Mouse (Mus musculus): Measurements from ENCODE around the gene Gm21969. TPM values are rescaled to one million over a fixed set of nuclear protein-coding genes. Genes with fewer than 3 reads are reported as not detected.

Gene Gm21969
- total RNA-seq, 2 experiments from 2014 or later = not detected

DNA sequence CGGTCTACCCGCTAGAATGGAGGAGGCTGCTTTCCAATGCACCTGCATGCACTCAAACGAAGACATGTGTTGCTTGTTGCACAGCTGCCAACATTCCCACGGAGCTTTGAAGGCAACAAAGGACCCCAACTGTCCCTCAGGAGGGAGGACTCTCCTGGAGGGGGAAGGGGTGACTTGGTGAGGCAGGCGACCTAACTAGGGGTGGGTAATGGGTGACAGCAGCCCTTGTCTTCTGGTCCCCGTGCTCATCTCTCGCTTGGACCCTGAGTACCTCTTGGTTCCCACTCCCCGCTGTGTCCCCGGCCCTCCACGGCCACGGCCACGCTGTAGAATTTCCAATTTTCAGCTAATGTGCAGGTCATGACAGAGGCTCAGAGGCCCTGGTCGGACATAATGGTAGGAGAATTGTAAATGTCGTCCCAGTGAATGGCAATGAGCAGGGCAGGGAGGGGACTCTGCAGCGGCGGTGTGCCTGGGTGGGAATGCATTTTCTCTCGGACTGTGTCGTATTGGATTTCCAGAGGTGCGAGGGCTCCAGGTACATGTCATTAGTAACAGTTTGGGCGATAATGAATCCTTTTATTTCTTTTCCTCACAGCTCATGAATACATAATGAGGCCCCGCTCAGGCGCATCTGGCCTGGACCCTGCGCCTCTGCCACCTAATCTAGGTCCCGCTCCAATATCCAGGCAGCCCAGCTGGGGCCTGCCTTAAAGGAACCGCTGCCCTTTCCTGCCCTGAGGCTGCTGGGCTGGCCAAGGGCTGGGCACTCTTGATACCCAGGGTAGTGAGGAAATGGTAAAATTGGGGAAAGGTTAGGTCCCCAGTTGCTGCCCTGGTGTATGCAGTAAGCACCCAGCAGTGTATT is 107.7 kb downstream of the Gm21969 start:
- DNase-seq (ENCODE audit: extremely low spot score in 1 of 2, low spot score in 1 of 2) = no peak

Small RNA genes within 50 kb of the gene (microRNA-seq; reads per million reads assigned to microRNA genes)
- gene Gm25571 (0 reads per million in 2 experiments), gene Mir7020 (2.0 reads per million in 2 experiments)

Other genes starting within 250 kb of the Gm21969 start
- gene Iffo2, start 72.6 kb upstream of the Gm21969 start, total RNA-seq (2021) = 10 to 100 TPM; 15.3 to 16.3 TPM
- 10 to 100 TPM; 18.0 to 20.2 TPM for gene Aldh4a1, start 19.7 kb downstream of the Gm21969 start, total RNA-seq (2021)
- not detected for gene Tas1r2, start 50.4 kb downstream of the Gm21969 start, total RNA-seq (2021)
- not detected for gene Pax7, start 230.3 kb downstream of the Gm21969 start, total RNA-seq (2021)